Mouse (Mus musculus): ENCODE measurements around the gene Smchd1.

Smchd1 gene

GRCm38 (mm10) chr17:71309711-71310485, 165.2 kb downstream of the Smchd1 start:
- DNase-seq, result no peak

GRCm38 (mm10) chr17:71309141-71309540, 166.0 kb downstream of the Smchd1 start:
- DNase-seq, result peak; percentile 86

GRCm38 (mm10) chr17:71308296-71308695, 166.8 kb downstream of the Smchd1 start:
- peak; percentile 80 for DNase-seq

- DNase-seq, result peak; percentile 94
Measured at GRCm38 (mm10) chr17:71307251-71307790, 167.8 kb downstream of the Smchd1 start.

GRCm38 (mm10) chr17:71306716-71307115, 168.4 kb downstream of the Smchd1 start:
- peak; percentile 75 for DNase-seq

- peak; percentile 74 for DNase-seq
Measured at GRCm38 (mm10) chr17:71306091-71306490, 169.1 kb downstream of the Smchd1 start.

- peak; percentile 88 for DNase-seq
Measured at GRCm38 (mm10) chr17:71303444-71303843, 171.7 kb downstream of the Smchd1 start.

- DNase-seq, result peak; percentile 74
Measured at GRCm38 (mm10) chr17:71301413-71301812, 173.7 kb downstream of the Smchd1 start.

- DNase-seq, result peak; percentile 97
Measured at GRCm38 (mm10) chr17:71300338-71300737, 174.8 kb downstream of the Smchd1 start.

GRCm38 (mm10) chr17:71299879-71300278, 175.3 kb downstream of the Smchd1 start:
- peak; percentile 97 for DNase-seq

- DNase-seq, result peak; percentile 36
Measured at GRCm38 (mm10) chr17:71294570-71294969, 180.6 kb downstream of the Smchd1 start.
